Mouse (Mus musculus) MEL (cell line): Measurements from ENCODE around the gene Aldh3b2.
A peak's percentile ranks its signal among the peaks of the same experiment; 100 is the strongest.

Experiments used
- CTCF ChIP-seq, 3 experiments: IDR thresholded peaks in 2 of 3; conservative IDR thresholded peaks in 1 of 3; 2 replicates each; pipeline ENCODE4 v1.5.1; 2011 to 2012; ENCODE audit warnings: low read length in 3 of 3, low read depth in 2 of 3, mild to moderate bottlenecking in 2 of 3, improper control_type of control experiment in 1 of 3, inconsistent platforms in 1 of 3, mixed read lengths in 1 of 3, moderate library complexity in 1 of 3; ENCODE audit not compliant: control insufficient read depth in 1 of 3, insufficient read depth in 1 of 3, poor library complexity in 1 of 3, severe bottlenecking in 1 of 3
- MYC ChIP-seq: IDR thresholded peaks from 2 replicates; pipeline ENCODE4 v1.6.1; 2011; ENCODE audit warnings: low read depth, mild to moderate bottlenecking, low read length, improper control_type of control experiment, moderate library complexity
- POLR2A ChIP-seq, 2 experiments: IDR thresholded peaks; 2 replicates each; pipeline ENCODE4 v1.6.1; 2011 to 2012; ENCODE audit warnings: low read length in 2 of 2, mild to moderate bottlenecking in 2 of 2, control low read depth in 1 of 2, improper control_type of control experiment in 1 of 2, low read depth in 1 of 2, moderate library complexity in 1 of 2; ENCODE audit not compliant: control insufficient read depth in 1 of 2, insufficient read depth in 1 of 2, poor library complexity in 1 of 2

GRCm38 (mm10) chr19:3962469-3962868 is 9.7 kb upstream of the Aldh3b2 start:
- TF ChIP-seq CTCF (IDR thresholded peaks at IDR 0.05 in 2 of 3, conservative IDR thresholded peaks at IDR 0.05 in 1 of 3; ENCODE audit: control insufficient read depth in 1 of 3, insufficient read depth in 1 of 3, low read depth in 2 of 3, low read length in 3 of 3, poor library complexity in 1 of 3, severe bottlenecking in 1 of 3) (peak; percentile 42 to 49 (median 45)), POLR2A (IDR thresholded peaks at IDR 0.05; ENCODE audit: control insufficient read depth in 1 of 2, insufficient read depth in 1 of 2, low read depth in 1 of 2, low read length in 2 of 2, poor library complexity in 1 of 2) (no peak), MYC (no peak)
